Mouse (Mus musculus): Measurements from ENCODE around the gene Ccdc40. TPM values are rescaled to one million over a fixed set of nuclear protein-coding genes. Genes with fewer than 3 reads are reported as not detected.

The Ccdc40 gene
- total RNA-seq (2021) = under 1 TPM; 0.15 to 0.31 TPM
- long read RNA-seq, experiment 1 = 0 reads
- long read RNA-seq, experiment 2 = 0 reads

DNA sequence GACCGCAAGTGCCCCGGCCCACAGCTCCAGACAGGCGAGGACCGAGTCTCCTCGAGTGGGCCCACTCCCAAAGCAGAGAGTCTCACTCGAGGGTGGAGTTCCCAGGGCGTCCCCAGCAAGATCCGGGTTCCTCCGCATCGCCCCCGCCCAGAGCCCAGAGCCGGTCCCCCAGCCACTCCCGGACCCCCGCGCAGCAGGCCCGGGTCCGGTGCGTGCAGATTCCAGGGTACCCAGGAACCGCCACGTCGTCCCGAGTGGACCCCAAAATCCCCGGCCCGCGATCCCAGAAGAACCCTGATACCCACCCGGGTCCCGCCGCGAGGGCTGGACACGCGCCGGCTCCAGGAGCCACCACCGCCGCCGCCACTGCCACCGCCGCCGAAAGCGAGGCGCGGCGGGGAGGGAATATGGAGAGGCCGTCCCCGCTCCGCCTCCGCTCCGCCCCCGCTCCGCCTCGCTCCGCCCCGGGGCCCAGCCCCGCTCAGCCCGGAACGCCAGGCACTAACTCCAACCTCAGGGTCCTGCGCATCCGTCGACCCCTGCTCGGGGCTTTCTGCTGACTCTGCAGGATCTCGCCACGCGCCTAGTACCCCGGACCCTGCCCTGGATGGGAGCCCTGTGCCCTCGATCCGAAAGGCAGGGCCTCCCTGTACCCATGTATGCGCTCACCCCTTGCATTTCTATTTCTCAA is at the start of gene Ccdc40, which contains the start of gene Tbc1d16:
Ccdc40 (plus strand) TSS at position 482 of the 691 bp plus-strand sequence.
Tbc1d16 (minus strand) TSS at position 409 of the 691 bp plus-strand sequence.
- intact Hi-C loops (cut with DNase I) = no loop called here

DNA sequence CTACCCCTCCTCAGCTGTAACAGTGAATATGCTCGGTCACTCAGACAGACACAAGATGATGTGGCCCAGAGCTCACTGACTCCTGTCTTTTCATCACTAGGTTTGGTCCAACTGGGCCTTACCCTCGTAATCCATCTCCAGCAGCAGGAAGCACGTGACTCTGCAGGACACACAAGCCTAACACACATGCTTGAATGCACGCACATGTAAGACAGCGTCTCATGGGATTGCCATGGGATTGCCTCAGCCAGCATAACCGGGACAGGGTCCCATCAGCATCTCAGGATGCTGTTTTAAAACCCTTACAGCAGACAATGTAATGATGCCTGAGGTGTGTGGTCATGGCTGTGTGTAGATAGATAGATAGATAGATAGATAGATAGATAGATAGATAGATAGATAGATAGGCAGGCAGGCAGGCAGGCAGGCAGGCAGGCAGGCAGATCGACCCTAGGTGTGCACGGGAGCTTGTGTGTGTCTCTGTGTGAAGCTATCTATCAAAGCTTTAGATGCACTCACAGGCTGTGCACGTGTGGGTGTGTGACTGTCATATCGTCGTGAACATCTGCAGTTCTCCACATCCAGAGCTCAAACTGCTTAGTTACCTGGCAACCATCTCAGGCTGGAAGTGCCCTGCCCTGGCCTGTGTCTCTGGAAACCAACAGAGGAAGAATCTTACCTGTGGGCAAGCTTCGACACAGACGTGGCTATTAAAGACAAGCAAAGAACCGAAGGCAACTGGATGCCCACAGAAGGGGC is 47.4 kb upstream of the Ccdc40 start:
- DNase-seq = no peak
- intact Hi-C loops (cut with DNase I) = loop anchor here (5.0 kb wide), 1 partner anchor 39 kb away; no protein-coding TSS in a partner anchor

More for the DNA sequence above, at the start of gene Ccdc40, which contains the start of gene Tbc1d16:
- peak; percentile 84 to 85 for DNase-seq

DNA sequence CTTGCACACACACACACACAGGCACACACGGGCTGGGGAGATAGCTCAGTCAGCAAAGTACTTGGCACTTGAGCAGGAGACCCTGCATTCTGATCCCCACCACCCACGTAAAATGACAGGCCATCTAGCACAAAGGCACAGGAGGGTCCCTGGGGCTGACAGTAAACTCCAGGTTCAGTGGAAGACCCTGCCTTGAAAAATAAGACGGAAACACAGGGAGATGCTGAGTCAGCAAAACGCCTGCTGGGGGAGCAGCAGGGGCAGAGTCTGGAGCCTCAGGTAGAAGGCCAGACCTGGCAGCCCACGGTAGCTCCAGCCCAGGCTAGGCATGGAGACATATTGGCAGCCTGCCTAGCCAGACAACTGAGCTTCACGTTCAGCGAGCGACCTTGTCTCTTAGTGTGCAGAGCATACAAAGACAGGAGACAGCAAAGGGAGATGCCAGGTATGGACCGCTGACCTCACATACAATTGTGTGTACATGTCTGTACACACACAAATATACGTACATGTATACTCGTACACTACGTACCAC is 46.4 kb upstream of the Ccdc40 start:
- intact Hi-C loops (cut with DNase I) = loop anchor here (5.0 kb wide), 1 partner anchor 40 kb away; no protein-coding TSS in a partner anchor
- no peak for DNase-seq

DNA sequence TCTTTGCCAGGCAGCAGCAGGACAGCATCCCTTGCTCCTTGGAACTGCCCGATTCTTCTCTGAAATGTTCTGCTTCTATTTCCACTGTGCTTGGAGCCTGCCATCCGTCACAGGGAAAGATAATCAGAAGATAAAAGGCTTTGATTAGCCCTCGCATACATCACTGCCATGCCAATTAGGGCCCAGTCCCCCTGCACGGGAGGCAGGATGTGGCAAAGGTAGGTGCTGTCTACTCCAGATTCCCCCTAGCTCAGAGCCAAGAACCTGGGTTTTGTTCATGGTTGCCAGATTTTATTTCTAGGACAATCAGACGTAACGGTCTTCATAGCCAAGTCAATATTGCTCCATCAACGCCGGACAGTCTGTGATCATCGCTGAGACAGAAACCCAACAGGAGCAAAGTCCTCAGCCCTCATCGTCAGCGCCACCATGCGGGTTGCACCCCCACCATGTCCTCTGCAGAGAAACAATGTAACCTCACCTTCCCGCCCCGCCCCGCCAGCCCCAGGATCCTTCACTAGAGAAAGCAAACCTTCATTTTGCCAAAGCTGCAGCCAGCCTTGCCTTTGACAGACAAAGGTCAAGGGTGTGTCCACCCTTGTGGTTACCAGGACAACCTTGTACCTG is 44.6 kb upstream of the Ccdc40 start:
- no peak for DNase-seq
- intact Hi-C loops (cut with DNase I) = loop anchor here (5.0 kb wide), 1 partner anchor 41 kb away; no protein-coding TSS in a partner anchor

DNA sequence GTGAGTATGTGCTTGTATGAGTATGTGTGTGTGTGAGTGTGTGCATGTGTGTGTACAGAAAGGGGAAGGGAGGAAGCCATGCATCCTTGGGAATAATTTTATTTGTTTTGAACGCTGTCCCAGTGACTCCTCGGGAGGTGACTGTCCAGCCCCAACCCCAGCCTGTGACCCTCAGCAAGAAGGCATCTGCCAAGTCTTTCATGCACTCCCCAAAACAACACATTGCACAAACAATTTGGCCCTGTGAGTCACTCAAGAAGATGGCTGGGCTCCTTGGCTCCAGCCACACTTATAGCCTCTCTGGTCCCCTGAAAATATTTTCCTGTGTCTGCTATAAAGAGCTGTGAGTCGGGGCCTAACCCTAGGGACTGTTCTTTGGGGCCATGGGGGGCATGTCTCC is 42.0 kb upstream of the Ccdc40 start:
- intact Hi-C loops (cut with DNase I) = loop anchor here (2.0 to 5.0 kb wide), 2 partner anchors 59 to 96 kb away; no protein-coding TSS in a partner anchor
- no peak for DNase-seq

DNA sequence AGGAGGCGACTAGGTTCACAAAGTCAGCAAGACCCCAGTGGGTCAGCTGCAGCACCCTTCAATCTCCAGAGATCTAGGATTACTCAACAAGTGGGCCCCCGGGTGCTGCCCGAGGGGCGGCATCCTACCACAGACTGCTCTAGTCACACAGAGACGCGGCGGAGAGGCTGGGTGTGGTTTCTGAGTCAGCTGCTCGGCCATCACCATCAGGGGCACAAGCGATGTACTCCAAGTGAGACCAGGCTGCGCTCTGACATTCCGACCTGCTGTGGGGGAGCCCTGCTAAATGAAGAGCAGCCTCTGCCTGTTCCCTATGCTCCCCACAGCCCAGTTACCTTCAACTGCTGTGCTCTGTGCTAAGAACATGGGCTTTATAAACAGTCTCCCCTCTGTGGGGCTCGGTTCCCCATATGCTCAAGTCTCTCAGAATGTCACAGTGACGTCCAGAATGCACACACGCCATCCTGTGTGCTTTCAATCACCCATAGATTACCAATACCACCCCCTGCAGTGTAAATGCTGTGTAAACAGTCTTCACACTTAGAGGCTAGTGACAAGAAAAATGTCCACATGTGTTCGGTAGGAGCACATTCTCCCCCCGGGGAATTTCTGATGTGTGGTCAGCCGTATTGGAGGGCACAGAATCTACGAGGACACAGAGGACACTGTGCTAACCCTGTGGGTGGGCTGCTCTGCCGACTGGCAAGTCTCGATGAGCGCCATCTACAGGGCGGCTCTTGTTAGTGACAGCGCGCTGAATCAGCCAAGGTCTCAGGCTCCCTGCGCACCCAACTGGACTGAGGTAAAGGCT is 41.2 kb upstream of the Ccdc40 start:
- peak; percentile 66 to 80 for DNase-seq
- intact Hi-C loops (cut with DNase I) = loop anchor here (2.0 to 5.0 kb wide), 2 partner anchors 60 to 96 kb away; no protein-coding TSS in a partner anchor

DNA sequence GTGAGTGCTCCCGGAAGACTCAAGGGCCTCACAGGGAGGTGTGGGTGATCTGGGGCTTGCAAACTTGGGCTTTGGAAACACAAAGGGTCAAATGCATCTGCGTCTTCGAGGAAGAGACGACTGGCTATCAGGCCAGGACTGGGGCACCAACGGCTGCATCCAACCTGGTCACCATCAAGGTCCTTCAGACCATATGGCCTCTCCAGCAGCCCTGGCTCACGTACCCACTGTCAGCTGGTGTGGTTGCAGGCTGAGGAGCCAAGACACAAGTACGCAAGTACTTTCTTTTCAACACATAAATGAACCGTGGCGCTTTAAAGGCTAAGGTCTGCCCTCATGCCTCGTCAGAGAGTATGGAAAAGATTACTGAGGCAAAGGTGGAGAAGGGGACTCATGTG is 40.6 kb upstream of the Ccdc40 start:
- DNase-seq = no peak
- intact Hi-C loops (cut with DNase I) = loop anchor here (2.0 to 5.0 kb wide), 3 partner anchors 60 to 189 kb away; no protein-coding TSS in a partner anchor

DNA sequence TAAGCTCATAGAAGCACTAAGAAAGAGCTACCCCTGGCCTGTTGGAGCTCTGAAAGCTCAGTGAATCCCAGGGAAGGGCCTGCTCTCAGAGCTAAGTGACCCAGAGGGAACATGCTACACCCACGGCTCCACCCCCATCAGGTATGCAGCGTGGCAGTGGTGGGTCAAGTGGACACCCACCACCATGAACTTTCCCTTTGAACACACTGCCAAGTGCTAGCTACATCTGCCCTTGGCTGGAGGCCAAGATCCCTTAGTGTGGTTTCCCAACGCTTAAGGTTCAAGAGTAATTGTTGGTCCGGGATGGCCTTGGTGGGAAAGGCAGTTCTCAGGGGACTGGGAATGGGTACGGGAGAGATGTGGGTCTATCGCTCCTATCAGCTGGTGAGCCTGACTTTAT is 40.0 kb upstream of the Ccdc40 start:
- intact Hi-C loops (cut with DNase I) = loop anchor here (2.0 to 5.0 kb wide), 2 partner anchors 61 to 190 kb away; no protein-coding TSS in a partner anchor
- DNase-seq = no peak

DNA sequence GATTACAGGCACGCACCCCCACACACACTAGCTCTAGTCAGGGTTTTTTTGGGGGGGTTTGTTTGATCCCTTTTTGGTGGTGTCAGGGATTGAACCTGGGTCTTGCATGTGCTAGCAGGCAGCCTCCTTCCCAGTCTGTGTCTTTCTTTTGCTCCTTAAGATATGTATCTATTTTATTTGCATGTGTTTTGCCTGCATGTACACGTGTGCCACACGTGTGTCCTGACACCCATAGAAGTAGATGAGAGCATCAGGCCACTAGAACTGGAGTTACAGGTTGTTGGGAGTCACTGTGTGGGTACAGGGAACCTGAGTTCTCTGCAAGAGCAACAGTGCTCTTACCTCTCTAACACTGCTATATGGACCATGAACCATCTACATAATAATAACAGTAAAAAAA is 39.1 kb upstream of the Ccdc40 start:
- intact Hi-C loops (cut with DNase I) = loop anchor here (2.0 to 5.0 kb wide), 2 partner anchors 62 to 191 kb away; no protein-coding TSS in a partner anchor
- DNase-seq = no peak

DNA sequence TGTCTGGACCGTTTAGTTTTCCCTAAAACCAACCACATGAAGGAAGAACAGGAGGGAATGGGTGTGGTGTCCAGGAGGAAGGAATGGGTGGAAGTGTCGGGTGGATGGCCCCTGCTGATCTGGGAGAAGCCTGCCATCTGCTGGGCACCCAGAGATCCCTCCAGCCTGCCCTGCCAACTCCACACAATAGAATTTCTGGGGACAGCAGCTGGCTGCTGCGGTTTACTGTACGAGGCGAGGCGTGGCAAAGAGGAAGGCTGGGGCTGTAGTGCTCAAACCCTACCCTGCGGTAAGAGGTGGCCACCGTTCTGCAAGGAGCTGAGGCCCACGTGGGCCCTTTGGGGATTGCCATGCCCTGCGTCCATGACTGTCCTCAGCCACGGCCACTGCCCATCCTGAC is 37.9 kb upstream of the Ccdc40 start:
- DNase-seq = peak; percentile 76 to 82
- intact Hi-C loops (cut with DNase I) = loop anchor here (2.0 kb wide), 1 partner anchor 140 kb away; no protein-coding TSS in a partner anchor

DNA sequence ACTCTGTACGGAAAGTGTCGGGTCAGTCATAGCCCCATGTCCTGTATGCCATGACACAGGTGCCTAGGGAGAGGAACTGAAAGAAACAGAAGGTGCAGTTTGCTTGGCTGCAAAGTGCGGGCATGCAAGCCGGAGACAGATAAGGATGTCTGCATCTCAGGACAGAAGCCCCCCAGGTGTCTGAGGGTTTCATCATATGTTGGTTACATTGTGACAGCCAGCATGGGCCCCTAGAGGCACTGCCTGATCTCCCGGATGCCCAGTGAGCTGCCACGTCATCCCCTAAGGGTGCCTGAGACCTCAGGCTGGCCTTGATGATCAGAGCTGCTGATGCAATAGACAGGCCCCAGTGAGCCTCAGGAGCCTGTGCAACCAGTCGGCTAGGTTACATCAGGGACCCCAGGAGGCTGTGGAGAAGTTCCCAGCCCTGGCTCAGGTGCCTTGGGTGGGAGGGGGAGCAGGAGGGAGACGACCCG is 36.7 kb upstream of the Ccdc40 start:
- intact Hi-C loops (cut with DNase I) = loop anchor here (1.0 to 2.0 kb wide), 2 partner anchors 141 to 157 kb away; no protein-coding TSS in a partner anchor
- DNase-seq = no peak

DNA sequence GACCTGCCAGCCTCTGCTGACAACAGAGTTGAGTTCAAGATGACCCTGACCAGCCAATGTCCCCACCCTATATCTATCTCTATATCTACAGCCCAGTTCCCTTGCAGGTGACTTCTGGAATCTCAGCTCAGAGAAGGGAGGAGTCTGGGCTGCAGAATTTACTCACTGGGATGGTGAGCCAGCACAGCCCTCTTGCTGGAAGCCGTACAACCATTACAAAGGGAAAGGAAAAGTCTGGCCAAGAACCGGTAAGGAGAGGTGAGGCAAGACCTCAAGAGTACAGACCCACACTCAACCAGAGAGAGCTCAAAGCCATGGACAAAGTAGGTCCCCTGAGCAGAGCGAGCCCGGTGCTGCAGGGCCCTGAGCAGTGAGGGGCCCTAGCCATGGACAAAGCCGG is 36.2 kb upstream of the Ccdc40 start:
- no peak for DNase-seq
- intact Hi-C loops (cut with DNase I) = no loop called here

DNA sequence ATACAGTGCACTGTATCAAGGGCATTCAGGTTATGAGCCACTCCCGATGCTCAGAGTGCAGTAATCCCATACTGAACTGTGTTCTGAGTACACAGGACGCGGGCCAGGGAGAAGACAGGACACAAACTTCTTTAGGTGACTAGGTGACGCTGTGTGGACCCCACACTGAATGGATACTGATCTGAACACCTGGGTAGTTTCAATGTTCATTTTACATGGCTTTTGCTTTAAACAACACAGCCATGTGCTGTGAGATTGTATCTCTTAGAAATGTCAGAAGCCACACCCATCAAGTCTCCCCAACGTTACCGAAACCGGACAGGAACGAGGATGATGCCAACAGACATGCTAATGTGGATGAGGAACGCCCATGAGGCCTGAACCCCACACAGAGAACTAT is 35.8 kb upstream of the Ccdc40 start:
- intact Hi-C loops (cut with DNase I) = no loop called here
- no peak for DNase-seq

DNA sequence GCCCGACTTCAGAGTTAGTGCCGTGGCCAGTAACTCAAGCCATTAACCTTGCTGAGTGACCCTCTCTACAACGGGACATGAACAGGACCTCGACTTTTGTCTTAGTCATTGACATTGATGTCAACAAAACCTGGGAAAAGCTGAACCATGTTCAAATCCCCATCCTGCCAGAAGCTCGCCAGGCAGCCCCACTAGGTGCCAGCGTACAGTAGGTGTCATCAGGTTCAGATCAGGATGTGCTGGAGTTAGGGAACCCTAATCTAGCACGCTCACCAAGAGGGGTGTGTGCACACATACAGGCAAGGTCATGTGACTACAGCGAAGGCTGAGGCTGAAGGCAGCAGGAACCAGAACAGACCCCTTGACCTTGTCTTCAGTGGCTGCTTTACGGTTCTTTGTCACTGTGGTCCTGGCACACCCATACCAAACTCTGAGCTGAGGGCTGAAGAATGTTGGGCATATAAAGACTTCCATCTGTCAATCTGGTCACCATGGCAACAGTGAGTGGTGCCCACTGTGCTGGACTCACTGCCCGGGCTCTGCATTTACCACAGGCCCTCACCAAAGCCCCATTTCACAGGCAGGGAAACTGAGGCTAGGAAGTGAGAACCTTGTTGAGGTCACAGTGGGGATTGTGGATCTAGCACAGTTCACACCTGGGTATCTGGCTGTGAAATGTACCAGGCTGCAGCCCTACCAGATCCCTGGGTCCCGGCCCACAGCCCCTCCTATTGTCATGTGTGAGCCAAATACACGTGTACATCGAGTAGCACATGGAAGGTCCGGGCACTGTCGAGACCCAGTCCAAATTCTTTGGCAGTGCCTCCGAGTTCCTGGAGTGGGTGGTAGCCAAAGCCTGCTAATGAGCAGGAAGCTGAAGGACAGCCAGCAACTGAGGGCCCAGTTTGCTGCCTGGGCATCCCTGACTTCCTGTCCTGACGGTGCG is 30.5 kb upstream of the Ccdc40 start:
- intact Hi-C loops (cut with DNase I) = no loop called here
- DNase-seq = peak in 1 of 2 experiments; percentile 48

DNA sequence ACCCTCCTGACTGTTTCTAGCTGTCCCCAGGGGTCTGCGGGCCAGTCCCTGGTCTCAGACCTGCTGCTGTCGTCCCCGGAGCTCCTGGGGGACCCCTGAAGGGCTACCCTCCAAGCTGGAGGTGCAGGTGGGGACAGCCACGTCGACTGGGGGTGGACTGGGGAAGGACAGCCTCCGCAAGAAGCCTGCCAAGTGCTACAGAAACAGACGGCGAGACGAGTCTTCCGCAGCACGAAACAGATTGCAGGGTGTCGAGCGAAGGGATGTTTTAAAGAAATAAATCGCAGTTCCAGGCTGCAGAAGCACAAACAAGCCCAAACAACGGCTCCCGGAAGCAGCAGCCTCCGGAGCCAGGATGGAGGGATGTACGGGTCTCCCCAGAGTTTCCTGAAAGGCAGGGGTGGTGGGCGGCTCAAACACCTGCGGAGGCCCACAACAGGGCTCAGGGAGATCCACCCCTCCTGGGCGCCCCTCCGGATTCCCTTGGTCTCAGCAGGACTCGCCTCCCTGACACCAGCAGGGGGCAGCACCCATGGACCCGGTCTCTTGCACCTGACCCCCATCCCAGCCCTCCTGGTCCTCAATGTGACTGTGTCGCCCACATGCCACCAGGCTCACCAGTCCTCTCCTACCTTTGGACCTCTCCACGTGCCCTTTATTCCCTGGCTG is 29.7 kb upstream of the Ccdc40 start:
- DNase-seq = peak in 1 of 2 experiments; percentile 48
- intact Hi-C loops (cut with DNase I) = no loop called here

DNA sequence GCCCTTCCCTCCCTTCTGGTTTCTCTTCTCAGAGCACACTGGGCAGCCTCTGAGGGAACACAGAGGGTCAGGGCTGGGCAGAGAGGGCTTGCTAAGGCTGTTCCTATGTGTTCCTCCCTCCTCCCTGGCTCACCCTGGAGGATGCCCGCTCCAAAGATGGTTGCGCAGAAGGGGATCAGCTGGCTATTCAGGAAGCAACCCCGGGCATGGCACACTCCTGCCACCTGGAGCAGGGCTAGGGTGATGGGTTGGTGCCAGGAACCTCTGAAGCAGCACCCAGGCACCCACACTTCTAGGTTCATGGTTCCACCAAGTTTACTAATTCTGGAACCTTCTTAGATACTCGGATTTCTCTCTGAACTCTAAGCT is 29.2 kb upstream of the Ccdc40 start:
- intact Hi-C loops (cut with DNase I) = no loop called here
- no peak for DNase-seq

DNA sequence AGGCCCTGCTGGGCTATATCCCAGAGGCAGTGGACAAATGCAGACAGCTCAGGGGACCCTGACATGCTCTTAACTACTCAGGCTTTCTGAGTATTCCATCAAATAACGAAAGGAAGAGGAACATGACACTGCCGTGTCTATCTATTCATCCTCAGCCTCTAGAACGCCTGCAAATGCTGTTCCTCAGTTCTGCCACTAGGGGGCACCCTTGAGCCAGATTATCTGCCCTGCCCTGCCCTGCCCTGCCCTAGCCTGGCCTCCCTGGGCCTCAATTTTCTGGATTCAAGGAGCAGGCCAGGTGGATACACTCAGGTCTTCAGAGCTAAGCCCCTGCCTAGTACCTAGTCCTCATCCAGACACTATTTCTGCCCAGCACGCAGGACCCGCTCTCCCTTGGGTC is 24.9 kb upstream of the Ccdc40 start:
- intact Hi-C loops (cut with DNase I) = loop anchor here (5.0 kb wide), 1 partner anchor 34 kb away; no protein-coding TSS in a partner anchor
- peak; percentile 51 to 68 for DNase-seq

Measured in heart, postnatal 14 days (tissue).